Mouse (Mus musculus) testis, adult 2 months (tissue): ENCODE results near the gene Tmcc3.

ENCODE experiments used
- CTCF ChIP-seq: fragments of 200-500 bp; IDR thresholded peaks from 2 replicates; pipeline ENCODE4 v1.5.1; 2012; ENCODE audit warnings: low read depth, mild to moderate bottlenecking, inconsistent platforms, low read length, moderate library complexity; ENCODE audit not compliant: control insufficient read depth, insufficient read depth, insufficient replicate concordance
- POLR2A ChIP-seq: fragments of 200-500 bp; IDR thresholded peaks from 2 replicates; pipeline ENCODE4 v1.6.1; 2012; ENCODE audit warnings: low read depth, mild to moderate bottlenecking, inconsistent platforms, low read length, moderate library complexity; ENCODE audit not compliant: control insufficient read depth

GRCm38 (mm10) chr10:94282797-94283196, 29.0 kb upstream of the Tmcc3 start:
- no peak for TF ChIP-seq POLR2A
- TF ChIP-seq CTCF = no peak
